Mouse (Mus musculus): ENCODE data around the gene Lipc. TPM values are rescaled to one million over a fixed set of nuclear protein-coding genes. Genes with fewer than 3 reads are reported as not detected.

Lipc gene
- polyA plus RNA-seq, 1 experiment: 0.98 TPM

- TF ChIP-seq CTCF (IDR thresholded peaks at IDR 0.05; ENCODE audit: borderline replicate concordance, control insufficient read depth, extremely low read depth, insufficient read depth, low read length, poor library complexity) (no peak), POLR2A (IDR thresholded peaks at IDR 0.05; ENCODE audit: control insufficient read depth, extremely low read depth, insufficient read depth, low read length, poor library complexity) (no peak)
- no peak for DNase-seq
- no peaks in the 10 kb centered on the region for H3K27me3 ChIP-seq (ENCODE audit: control insufficient read depth, insufficient read depth, low read length)
- 46% methylated on average over 7 of the region's 7 CpGs for WGBS
- H3K36me3 ChIP-seq (ENCODE audit: control insufficient read depth, insufficient read depth, low read length): no peaks in the 10 kb centered on the region
- no peak overlapping the region for H3K27ac ChIP-seq (ENCODE audit: control insufficient read depth, insufficient read depth, low read length)
- H3K4me1 ChIP-seq (replicated peaks; ENCODE audit: control insufficient read depth, insufficient read depth, low read length): peaks cover 8% of the 10 kb centered on the region
- H3K4me3 ChIP-seq (ENCODE audit: control insufficient read depth, insufficient read depth, low read length): no peak overlapping the region
Observed at GRCm38 (mm10) chr9:70921781-70922565, 30.1 kb downstream of the Lipc start.

DNA sequence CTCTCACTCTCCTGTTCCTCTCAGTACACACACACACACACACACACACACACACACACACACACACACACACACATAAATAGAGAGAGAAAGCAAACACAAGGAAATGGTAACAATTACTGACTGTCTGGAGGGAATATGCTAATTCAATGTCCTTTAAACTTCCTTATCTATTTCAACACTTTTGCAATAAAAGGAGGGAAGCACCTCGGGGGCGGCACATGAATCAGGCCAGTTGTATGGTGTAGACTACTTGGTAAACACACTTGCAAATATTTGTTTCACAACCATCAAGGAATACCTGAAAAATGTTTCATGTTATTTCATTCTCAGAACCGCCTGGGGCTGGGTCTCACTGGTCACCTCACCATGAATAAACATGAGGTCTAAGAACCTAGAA is 30.9 kb downstream of the Lipc start:
- H3K4me1 ChIP-seq (replicated peaks; ENCODE audit: control insufficient read depth, insufficient read depth, low read length): peaks cover 8% of the 10 kb centered on the region
- no peak for DNase-seq

DNA sequence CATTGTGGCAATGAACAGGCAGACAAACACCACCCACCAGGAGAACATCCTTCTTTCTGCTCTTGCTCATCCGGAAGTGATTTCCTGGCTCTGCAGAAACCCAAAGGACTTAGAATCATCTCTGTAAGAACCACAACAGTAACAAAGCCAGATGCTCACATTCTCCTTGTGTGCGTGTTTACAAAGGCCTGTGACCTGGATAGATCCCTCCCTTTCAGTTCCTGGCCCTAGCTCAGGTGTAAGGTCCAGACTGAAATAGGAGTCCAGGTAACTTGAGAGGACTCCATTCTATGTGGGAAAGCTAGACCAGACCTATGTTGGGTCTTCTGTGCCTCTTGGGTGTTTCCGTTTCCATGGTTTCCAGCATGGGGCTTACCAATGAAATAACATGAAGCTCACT is 32.8 kb downstream of the Lipc start:
- TF ChIP-seq CTCF (IDR thresholded peaks at IDR 0.05; ENCODE audit: borderline replicate concordance, control insufficient read depth, extremely low read depth, insufficient read depth, low read length, poor library complexity) (no peak), POLR2A (IDR thresholded peaks at IDR 0.05; ENCODE audit: control insufficient read depth, extremely low read depth, insufficient read depth, low read length, poor library complexity) (no peak)
- Histone ChIP-seq H3K36me3 (ENCODE audit: control insufficient read depth, insufficient read depth, low read length) (no peaks in the 10 kb centered on the region), H3K4me1 (replicated peaks; ENCODE audit: control insufficient read depth, insufficient read depth, low read length) (peaks cover 8% of the 10 kb centered on the region), H3K4me3 (ENCODE audit: control insufficient read depth, insufficient read depth, low read length) (no peak overlapping the region), H3K27me3 (ENCODE audit: control insufficient read depth, insufficient read depth, low read length) (no peaks in the 10 kb centered on the region), H3K27ac (ENCODE audit: control insufficient read depth, insufficient read depth, low read length) (no peak overlapping the region)
- 93% methylated on average over 3 of the region's 3 CpGs for WGBS
- no peak for DNase-seq

More for the DNA sequence above, 30.9 kb downstream of the Lipc start:
- no peaks in the 10 kb centered on the region for H3K36me3 ChIP-seq (ENCODE audit: control insufficient read depth, insufficient read depth, low read length)
- TF ChIP-seq CTCF (IDR thresholded peaks at IDR 0.05; ENCODE audit: borderline replicate concordance, control insufficient read depth, extremely low read depth, insufficient read depth, low read length, poor library complexity): no peak
- no peak overlapping the region for H3K27ac ChIP-seq (ENCODE audit: control insufficient read depth, insufficient read depth, low read length)
- 83% methylated on average over 3 of the region's 3 CpGs for WGBS
- no peak overlapping the region for H3K4me3 ChIP-seq (ENCODE audit: control insufficient read depth, insufficient read depth, low read length)
- no peaks in the 10 kb centered on the region for H3K27me3 ChIP-seq (ENCODE audit: control insufficient read depth, insufficient read depth, low read length)

- 94% methylated on average over 7 of the region's 7 CpGs for WGBS
- DNase-seq: no peak
- Histone ChIP-seq H3K27me3 (ENCODE audit: control insufficient read depth, insufficient read depth, low read length) (no peaks in the 10 kb centered on the region), H3K4me1 (replicated peaks; ENCODE audit: control insufficient read depth, insufficient read depth, low read length) (no peaks in the 10 kb centered on the region), H3K27ac (ENCODE audit: control insufficient read depth, insufficient read depth, low read length) (no peak overlapping the region), H3K4me3 (ENCODE audit: control insufficient read depth, insufficient read depth, low read length) (no peak overlapping the region), H3K36me3 (ENCODE audit: control insufficient read depth, insufficient read depth, low read length) (no peaks in the 10 kb centered on the region)
- TF ChIP-seq CTCF (IDR thresholded peaks at IDR 0.05; ENCODE audit: borderline replicate concordance, control insufficient read depth, extremely low read depth, insufficient read depth, low read length, poor library complexity): no peak
- no peak for TF ChIP-seq POLR2A (IDR thresholded peaks at IDR 0.05; ENCODE audit: control insufficient read depth, extremely low read depth, insufficient read depth, low read length, poor library complexity)
Observed at GRCm38 (mm10) chr9:70916516-70916915, 35.5 kb downstream of the Lipc start.

DNA sequence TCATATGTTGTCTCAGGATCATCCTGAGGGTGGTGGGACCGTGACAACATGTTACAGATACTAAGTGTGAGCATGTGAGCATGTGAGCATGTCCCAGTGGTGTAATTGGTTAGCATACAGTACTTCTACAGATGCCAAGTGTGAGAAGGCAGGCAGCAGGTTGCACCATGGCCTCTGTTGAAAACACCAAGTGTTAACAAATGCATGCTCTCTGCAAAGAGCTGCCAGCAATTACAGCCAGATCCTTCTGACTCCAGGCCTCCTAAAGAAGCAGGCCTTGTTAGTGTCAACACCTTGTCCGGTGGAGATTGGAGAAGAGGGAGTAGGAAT is 36.7 kb downstream of the Lipc start:
- Histone ChIP-seq H3K27ac (ENCODE audit: control insufficient read depth, insufficient read depth, low read length) (no peak overlapping the region), H3K4me1 (replicated peaks; ENCODE audit: control insufficient read depth, insufficient read depth, low read length) (no peaks in the 10 kb centered on the region), H3K4me3 (ENCODE audit: control insufficient read depth, insufficient read depth, low read length) (no peak overlapping the region), H3K27me3 (ENCODE audit: control insufficient read depth, insufficient read depth, low read length) (no peaks in the 10 kb centered on the region), H3K36me3 (ENCODE audit: control insufficient read depth, insufficient read depth, low read length) (no peaks in the 10 kb centered on the region)
- no peak for TF ChIP-seq POLR2A (IDR thresholded peaks at IDR 0.05; ENCODE audit: control insufficient read depth, extremely low read depth, insufficient read depth, low read length, poor library complexity)
- no peak for TF ChIP-seq CTCF (IDR thresholded peaks at IDR 0.05; ENCODE audit: borderline replicate concordance, control insufficient read depth, extremely low read depth, insufficient read depth, low read length, poor library complexity)
- no peak for DNase-seq
- WGBS: 92% methylated on average over 2 of the region's 2 CpGs

GRCm38 (mm10) chr9:70914659-70915355 is 37.2 kb downstream of the Lipc start:
- DNase-seq: no peak
- Histone ChIP-seq H3K4me1 (replicated peaks; ENCODE audit: control insufficient read depth, insufficient read depth, low read length) (no peaks in the 10 kb centered on the region), H3K4me3 (ENCODE audit: control insufficient read depth, insufficient read depth, low read length) (no peak overlapping the region), H3K36me3 (ENCODE audit: control insufficient read depth, insufficient read depth, low read length) (no peaks in the 10 kb centered on the region), H3K27me3 (ENCODE audit: control insufficient read depth, insufficient read depth, low read length) (no peaks in the 10 kb centered on the region), H3K27ac (ENCODE audit: control insufficient read depth, insufficient read depth, low read length) (no peak overlapping the region)
- TF ChIP-seq CTCF (IDR thresholded peaks at IDR 0.05; ENCODE audit: borderline replicate concordance, control insufficient read depth, extremely low read depth, insufficient read depth, low read length, poor library complexity): no peak
- 89% methylated on average over 10 of the region's 10 CpGs for WGBS

All from thymus, adult 2 months (tissue).